Mouse (Mus musculus): ENCODE measurements at regions not wholly inside any gene's neighbourhood (a gene's known extent, or its start where the extent isn't known, plus 50 kb on each side); places are given as distances from the start of the nearest gene placed in this dataset.

- no peak for DNase-seq
- no peak overlapping the region for H3K4me3 ChIP-seq (ENCODE audit: control insufficient read depth, insufficient read depth, low read length)
- peaks cover 30% of the 10 kb centered on the region for H3K4me1 ChIP-seq (replicated peaks; ENCODE audit: control insufficient read depth, insufficient read depth, low read length)
- TF ChIP-seq POLR2A (IDR thresholded peaks at IDR 0.05; ENCODE audit: control insufficient read depth, extremely low read depth, insufficient read depth, low read length, poor library complexity) (no peak), CTCF (IDR thresholded peaks at IDR 0.05; ENCODE audit: borderline replicate concordance, control insufficient read depth, extremely low read depth, insufficient read depth, low read length, poor library complexity) (no peak)
- WGBS = 19% methylated on average over 4 of the region's 4 CpGs
- H3K27ac ChIP-seq (ENCODE audit: control insufficient read depth, insufficient read depth, low read length) = no peak overlapping the region
- H3K36me3 ChIP-seq (ENCODE audit: control insufficient read depth, insufficient read depth, low read length) = no peaks in the 10 kb centered on the region
- H3K27me3 ChIP-seq (ENCODE audit: control insufficient read depth, insufficient read depth, low read length) = no peaks in the 10 kb centered on the region
Measured at GRCm38 (mm10) chr2:172813906-172814305, 126.2 kb downstream of the Bmp7 start.

- no peak overlapping the region for H3K27ac ChIP-seq (ENCODE audit: control insufficient read depth, insufficient read depth, low read length)
- no peaks in the 10 kb centered on the region for H3K36me3 ChIP-seq (ENCODE audit: control insufficient read depth, insufficient read depth, low read length)
- H3K27me3 ChIP-seq (ENCODE audit: control insufficient read depth, insufficient read depth, low read length) = no peaks in the 10 kb centered on the region
- peaks cover 30% of the 10 kb centered on the region for H3K4me1 ChIP-seq (replicated peaks; ENCODE audit: control insufficient read depth, insufficient read depth, low read length)
- 97% methylated on average over 7 of the region's 7 CpGs for WGBS
- no peak overlapping the region for H3K4me3 ChIP-seq (ENCODE audit: control insufficient read depth, insufficient read depth, low read length)
- 0 out of 2 replicates have a peak, but pooled peaks have one; percentile 15 for TF ChIP-seq CTCF (IDR thresholded peaks at IDR 0.05; ENCODE audit: borderline replicate concordance, control insufficient read depth, extremely low read depth, insufficient read depth, low read length, poor library complexity)
- no peak for TF ChIP-seq POLR2A (IDR thresholded peaks at IDR 0.05; ENCODE audit: control insufficient read depth, extremely low read depth, insufficient read depth, low read length, poor library complexity)
- DNase-seq = no peak
Measured at GRCm38 (mm10) chr2:172815146-172815545, 125.0 kb downstream of the Bmp7 start.

- 21% methylated on average over 8 of the region's 8 CpGs for WGBS
- DNase-seq = peak; percentile 52
- H3K36me3 ChIP-seq (ENCODE audit: control insufficient read depth, insufficient read depth, low read length) = no peaks in the 10 kb centered on the region
- peaks cover 30% of the 10 kb centered on the region for H3K4me1 ChIP-seq (replicated peaks; ENCODE audit: control insufficient read depth, insufficient read depth, low read length)
- H3K4me3 ChIP-seq (ENCODE audit: control insufficient read depth, insufficient read depth, low read length) = no peak overlapping the region
- no peak for TF ChIP-seq CTCF (IDR thresholded peaks at IDR 0.05; ENCODE audit: borderline replicate concordance, control insufficient read depth, extremely low read depth, insufficient read depth, low read length, poor library complexity)
- no peak for TF ChIP-seq POLR2A (IDR thresholded peaks at IDR 0.05; ENCODE audit: control insufficient read depth, extremely low read depth, insufficient read depth, low read length, poor library complexity)
- H3K27ac ChIP-seq (ENCODE audit: control insufficient read depth, insufficient read depth, low read length) = no peak overlapping the region
- no peaks in the 10 kb centered on the region for H3K27me3 ChIP-seq (ENCODE audit: control insufficient read depth, insufficient read depth, low read length)
Measured at GRCm38 (mm10) chr2:172817058-172817745, 122.9 kb downstream of the Bmp7 start.
